Mouse (Mus musculus) neutrophil, adult 5-6 weeks (primary cell): ENCODE data around the gene Phf14. TPM values are rescaled to one million over a fixed set of nuclear protein-coding genes. Genes with fewer than 3 reads are reported as not detected.

Source experiments
- ATAC-seq: fragments of 151-379, 151-347 bp; 2 replicates; pipeline ENCODE4 v1.8.0; 2017; ENCODE audit warnings: mild to moderate bottlenecking, moderate TSS enrichment; ENCODE audit not compliant: insufficient number of reproducible peaks, poor library complexity, low FRiP score, severe bottlenecking; ENCODE audit errors: extremely low read depth
- total RNA-seq: library from RNA; stranded (forward); fragments of 200-1000 nt; gene quantifications from 2 replicates; pipeline ENCODE4 v1.2.3, GENCODE M21; 2017

The Phf14 gene
- total RNA-seq, 1 experiment from 2014 or later, result 128 TPM

DNA sequence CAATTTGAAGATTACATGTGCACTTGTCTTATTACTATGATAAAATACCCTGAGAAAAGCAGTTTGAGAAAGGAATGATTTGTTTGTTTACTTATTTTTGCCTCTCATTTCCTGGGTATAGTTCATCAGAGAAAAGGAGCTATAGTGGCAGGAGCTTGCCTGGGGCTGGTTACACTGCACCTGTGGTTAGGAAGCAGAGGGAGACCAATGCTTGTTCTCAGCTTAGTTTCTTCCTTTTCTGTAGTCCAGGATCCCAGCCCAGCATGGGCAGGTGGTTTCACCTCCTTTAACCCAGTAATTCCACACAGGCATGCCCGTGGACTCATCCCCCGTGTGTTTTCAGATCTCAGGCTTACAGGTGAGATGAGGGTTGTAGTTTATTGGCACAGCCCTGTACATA is 107.1 kb downstream of the Phf14 start:
- no peak for ATAC-seq

DNA sequence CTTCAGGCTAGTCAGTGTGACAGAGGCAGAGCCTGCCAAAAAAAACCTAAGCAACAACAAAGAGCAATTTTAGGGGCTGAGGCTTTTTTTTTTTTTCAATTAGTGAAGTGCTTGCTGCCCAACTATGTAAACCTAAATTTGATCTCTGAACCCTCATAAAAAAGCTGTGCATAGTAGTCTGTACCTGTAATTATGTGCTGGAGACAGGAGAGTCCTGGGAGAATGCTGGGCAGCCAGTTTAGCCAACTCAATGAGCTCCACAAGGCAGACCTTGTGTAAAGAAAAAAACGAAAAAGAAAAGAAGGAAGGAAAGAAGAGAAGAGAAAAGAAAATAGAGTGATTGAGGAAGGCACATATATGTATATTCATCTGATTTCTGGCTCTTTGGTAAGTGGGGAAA is 112.1 kb downstream of the Phf14 start:
- ATAC-seq, result no peak

DNA sequence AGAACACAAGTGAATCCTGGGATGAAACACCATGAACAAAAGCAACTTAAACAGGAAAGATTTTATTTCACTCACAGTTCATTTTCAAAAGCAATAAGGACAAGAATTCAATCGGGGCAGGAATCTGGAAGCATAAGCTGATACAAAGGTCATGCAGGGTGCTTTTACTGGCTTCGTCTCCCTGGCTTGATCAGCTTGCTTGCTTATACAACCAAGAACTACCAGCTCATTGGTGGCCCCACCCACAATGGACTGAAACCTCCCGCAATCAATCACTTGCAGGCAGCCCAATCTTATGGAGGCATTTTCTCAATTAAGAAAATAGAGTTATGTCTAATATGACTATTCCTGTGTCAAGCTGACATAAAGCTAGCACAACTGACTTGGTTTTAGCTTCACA is 112.5 kb downstream of the Phf14 start:
- ATAC-seq, result no peak

DNA sequence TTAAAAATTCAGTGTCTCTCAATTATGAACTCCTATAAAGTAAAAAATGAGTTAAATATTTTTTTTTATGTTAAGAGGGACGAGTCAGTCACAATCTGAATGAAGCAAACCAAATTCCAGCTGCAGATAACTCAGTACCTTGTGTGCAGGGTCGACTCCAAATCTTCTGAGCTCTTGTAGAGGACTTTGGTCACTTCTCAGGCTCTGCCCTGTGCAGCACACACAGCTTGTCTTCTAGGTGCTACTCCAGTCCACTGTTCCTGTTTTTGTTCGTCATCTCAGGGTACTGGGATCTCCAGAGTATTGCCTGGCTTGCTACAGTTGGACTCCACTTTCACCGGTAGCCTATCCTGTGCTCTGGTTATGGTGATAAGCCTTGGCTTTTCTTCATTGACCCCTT is 113.1 kb downstream of the Phf14 start:
- no peak for ATAC-seq

DNA sequence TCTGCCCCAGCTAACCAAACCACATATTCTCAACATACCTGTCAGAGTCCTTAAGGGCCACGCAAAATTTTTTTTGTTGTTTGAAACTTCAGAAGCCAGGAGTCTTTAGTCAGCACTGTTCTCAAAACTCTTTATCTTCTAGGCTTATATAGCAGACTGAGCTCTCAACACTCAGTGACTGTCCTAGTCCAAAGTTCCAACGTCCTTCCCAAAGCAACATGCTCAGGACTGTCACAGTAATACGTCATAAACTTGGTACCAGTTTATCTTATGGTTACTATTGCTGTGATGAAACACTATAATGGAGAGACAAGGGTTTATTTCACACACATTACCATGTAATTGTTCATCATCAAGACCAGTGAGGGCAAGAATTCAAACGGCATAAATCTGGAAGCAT is 113.9 kb downstream of the Phf14 start:
- no peak for ATAC-seq

DNA sequence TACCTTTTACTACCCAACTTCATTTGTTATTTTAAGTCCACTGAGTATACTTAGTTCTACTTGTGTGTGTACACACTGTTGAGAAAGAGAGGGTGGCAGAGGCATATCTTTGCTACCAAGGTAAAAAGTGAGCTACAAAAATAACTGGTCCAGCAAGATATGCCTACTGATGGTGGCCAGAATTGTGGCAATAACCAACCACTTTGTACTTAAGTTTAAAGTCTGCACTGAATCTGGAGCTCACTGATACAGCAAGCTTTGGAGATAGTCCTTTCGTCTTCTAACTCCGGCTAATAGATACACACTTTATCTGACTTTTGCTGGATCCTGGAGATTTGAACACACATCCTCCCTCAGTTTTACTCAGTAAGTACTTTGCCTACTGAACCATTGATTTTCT is 115.8 kb downstream of the Phf14 start:
- no peak for ATAC-seq

DNA sequence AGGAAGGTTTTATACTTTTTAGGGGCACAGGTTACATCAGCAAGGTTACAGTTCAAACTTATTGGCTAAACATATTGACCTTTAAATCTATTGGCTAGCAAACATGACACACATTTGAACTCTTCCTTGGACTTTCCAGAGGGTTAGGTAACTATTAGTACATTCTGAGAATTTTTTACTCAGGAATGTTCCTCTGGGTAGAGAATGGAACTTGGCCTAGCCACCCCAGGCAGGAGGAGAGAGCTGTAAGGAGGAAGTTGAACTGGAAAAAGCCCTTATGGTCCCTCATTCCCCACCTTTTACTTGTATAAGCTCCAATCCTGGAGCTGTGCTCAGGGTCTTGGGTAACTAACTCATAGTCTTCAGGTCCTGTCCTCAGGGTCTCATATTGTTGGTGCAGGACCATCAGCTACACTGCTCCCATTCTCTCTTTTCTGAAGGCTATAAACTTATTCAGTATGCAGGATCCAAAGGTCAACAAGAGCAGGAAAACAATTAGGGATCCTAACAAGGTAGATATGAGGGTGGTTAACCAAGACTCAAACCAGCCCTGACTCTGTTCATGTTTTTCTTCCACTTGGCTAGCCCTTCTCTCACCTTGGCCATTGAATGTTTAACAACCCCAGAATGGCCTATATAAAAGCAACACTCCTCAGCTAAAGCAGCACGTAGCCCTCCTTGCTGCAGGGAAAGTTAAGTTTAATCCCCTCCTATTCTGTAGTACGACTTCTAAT is 119.4 kb downstream of the Phf14 start:
- ATAC-seq, result no peak

DNA sequence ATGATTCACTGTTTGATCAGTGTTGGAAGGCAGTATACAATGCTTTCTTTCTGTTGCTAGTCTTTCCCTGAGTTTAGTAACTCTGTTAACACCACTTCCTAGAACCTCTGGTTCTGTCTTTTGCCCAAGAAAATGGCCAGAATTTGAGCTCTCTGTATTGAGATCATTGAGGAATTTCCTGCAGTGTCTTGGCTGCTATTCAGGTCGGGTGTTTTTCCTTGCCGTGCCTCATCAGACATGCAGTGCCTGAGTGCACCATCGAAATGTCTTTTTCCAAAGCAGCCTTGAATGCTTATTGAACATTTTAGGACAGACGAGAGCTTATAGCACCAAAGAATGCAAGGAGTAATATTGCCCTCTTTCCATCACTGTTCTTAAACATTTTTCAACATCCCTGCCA is 127.0 kb downstream of the Phf14 start:
- ATAC-seq, result no peak

DNA sequence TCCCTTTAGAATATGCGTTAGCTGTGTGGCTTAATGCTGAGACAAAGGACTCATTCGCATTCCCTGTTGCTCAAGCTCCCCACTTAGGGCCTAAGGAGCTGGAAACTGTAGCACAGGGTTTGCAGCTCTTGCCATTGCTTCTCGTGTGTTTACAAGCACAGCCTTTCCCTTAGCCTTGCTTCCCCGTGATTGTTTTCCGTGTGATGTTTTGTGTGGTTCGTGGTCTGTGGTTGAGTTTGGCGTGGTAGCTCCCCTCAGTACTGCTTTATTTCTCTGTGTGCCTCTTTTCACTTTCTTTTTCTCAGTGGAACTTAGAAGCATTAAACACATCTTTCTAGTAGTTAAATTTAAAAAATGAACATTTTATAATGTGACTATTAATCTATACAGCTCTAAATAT is 130.7 kb downstream of the Phf14 start:
- ATAC-seq, result peak; percentile 51; the same call in 1 of the 2 replicates

DNA sequence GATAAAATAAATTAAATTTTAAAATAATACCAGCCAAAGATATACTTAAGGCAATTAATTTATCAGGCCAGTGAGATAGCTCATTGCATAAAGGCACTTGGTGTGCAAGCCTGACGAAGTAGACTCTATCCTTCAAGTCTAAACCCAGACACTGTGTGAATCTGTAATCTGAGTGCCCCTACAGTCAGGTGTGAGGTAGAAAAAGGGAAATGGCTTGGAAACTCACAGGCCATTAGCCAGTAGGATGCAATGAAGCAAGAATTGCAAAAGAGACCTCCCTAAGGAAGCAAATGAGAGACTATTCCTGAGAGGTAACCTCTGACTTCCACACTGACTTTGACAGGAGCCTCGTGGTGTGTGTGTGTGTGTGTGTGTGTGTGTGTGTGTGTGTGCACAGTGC is 145.3 kb downstream of the Phf14 start:
- ATAC-seq, result no peak

DNA sequence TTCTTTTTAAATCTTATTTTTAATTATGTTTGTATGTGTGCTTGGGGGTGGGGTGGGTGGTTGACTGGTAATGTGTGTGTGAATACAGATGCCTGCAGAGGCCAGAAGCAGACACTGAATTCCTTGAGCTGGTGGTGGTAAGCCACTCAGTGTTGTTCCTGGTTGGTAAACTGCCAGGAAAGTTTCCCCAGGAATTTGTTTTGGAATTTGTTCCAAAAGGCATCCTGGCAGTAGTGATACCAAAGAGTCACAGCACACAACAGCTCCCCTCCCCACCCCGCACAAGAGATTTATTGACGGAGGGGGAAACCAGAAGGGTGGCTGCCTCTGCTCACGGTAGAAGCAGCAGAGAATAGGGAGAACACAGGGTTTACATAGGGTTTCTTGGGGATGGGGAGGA is 146.5 kb downstream of the Phf14 start:
- ATAC-seq, result no peak

DNA sequence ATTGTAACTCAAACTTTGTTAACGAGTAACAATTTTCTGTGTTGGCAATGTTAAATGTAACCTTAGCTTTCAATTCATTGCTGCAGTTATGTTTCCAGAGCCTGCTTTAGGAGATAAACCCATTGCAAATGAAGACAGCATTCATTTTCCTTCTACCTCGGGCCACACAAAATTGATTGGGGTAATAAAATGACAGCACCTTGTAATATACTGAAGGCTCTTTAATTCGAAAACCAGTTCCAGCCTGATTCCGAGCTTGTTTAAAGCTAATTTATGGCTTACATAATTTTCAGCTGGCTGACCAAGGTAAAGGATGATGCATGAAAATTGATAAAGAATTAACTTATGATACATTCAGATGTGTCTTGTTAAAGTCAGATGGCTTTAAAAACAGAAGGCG is 151.1 kb downstream of the Phf14 start:
- ATAC-seq, result no peak

DNA sequence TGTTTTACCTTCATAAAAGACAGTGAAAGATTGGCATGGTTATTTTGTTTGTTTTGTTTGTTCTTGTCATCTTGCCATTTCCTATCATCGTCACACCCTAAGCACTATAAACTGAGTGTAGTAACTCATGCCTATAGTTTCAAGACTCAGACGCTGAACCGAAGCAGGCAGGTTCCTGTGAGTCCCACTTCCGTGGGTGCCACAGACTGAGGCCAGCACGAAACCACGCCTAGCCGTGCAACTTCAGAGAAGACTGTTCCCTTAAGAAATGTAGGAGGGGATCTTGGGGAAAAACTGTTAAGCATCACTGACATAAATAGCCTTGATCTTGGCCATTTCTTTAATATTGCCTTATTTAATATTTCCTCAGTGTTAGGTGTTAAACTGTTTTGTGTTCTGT is 152.4 kb downstream of the Phf14 start:
- ATAC-seq, result no peak

DNA sequence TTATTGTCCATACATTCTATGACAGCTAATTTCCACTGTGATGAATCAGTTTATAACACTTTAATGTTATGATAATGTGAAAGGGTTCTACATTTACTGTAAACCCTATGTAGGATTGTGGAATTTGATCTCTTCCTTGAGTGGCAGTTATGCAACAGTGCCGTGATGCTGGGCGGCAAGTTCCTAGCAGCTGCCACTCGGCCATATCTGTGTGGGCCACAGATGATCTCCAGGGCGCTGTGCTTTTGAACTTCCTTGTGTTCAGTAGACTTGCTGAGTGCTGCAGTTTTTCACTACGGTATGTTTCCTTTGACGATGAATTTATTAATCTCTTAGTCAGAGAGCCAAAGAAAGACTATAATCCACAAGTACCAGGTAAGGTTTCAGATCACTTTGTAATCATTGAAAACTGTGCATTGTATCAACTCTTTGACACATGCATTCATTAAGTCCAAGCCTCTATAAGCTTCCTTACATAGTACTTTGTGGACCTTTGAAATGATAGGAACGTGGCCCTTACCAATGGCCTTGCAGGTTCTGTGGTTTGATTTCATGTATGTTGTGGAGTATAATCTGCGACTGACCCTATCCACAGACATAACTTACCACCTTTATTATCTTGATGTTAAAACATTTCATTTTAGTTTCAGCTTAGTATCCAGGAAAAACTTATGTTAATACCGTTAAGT is 153.0 kb downstream of the Phf14 start:
- ATAC-seq, result no peak

DNA sequence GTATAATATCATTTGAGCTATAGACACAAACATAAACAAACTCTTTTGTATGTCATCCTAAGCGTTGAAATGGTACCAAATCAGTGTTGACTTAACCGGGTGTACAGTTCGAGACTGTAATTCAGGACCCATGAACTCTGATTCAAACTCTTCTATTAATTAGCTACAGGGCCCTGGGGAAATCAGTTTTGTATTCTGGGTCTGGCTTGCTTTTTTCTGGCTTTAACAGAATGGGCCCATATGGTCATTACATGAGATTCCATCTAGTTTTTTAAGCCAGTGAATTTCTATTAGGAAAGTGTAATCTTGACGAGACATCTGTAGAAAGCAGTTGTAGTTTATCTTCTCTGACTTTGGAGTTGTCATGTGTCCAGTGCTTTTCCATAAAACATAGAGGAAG is 160.3 kb downstream of the Phf14 start:
- ATAC-seq, result no peak

DNA sequence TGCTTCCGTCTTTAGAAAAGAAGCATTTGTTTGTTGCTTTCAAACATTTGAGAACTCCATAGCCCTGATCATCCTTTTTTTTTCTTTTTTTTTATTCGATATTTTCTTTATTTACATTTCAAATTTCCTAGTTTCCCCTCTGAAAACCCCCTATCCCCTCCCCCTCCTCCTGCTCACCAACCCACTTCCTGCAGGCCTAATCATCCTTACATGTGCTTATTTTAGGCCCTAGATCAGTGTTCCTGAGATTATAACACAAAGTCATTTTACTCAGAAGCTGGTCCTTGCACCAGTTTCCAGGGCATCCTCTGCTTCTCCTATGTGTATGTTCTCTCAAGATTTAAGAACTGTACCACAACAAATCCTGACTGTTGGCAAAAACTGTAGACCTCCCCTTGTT is 161.7 kb downstream of the Phf14 start:
- no peak for ATAC-seq

DNA sequence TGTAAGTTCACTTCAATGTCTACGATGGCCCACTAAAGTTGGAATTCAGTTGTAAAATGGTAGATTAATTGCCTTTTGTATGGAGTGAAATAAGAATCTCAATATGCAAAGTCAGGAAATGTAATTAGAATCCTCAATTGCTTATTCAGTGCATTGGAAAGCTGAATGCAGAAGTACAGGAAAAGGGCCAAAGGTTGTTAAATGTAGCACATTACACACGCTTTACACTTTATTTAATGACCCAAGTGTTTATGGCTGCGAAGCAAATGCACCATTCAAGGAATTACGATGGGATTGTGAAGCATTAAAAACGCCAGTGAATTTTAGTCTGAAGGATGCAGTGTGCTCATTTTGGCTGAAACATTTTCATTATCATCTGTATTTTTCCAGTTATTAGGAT is 167.0 kb downstream of the Phf14 start:
- ATAC-seq, result no peak

DNA sequence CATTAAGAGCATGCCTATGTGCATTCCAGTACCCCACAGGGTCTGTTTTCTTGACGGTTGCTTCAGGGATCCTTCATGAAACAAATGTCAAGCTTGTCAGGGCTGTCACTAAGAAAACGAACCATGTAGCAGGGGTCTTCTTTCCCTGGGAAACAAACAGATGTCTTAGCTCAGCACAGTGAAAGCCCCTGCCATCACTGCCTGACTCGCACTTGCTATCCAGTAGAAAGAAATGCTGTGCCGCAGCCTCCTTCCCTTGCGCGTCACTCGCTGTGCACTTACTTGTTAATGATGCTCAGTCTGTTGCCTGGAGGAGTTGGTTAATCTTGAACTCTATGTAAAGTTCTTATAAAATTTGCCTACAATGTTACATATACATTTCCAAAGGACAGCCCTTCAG is 169.7 kb downstream of the Phf14 start:
- no peak for ATAC-seq

DNA sequence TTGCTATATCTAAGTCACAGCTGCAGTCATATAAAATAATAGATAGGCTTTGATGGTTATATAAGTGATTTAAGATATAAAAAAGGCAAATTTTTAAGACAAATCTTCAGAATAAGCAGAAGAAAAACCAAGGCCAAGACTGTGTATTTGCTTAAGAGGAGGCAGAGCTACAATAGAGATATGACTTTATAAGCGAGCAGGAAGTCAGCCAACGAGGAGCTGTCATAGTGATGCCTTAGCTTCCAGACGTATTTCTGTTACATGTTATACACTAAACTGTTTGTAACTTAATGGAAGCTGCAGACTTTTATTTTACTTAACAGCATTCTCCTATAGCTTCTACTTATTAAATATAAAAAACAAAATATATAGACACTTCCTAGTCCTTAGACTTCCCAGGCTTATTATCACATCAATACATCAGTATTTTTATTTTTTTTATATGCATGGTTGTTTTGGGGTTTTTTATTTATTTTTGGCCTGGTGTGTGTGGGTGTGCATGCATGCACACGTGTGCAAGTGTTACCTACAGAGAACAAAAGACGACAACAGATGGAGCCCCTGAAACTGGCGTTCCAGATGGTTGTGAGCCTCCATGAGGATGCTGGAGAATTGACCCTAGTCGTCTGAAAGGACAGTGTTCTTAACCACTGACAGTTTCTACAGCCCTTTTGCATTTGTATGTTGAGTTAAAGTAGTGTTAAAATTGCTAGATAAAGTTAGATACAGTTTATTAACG is 170.4 kb downstream of the Phf14 start:
- ATAC-seq, result no peak

DNA sequence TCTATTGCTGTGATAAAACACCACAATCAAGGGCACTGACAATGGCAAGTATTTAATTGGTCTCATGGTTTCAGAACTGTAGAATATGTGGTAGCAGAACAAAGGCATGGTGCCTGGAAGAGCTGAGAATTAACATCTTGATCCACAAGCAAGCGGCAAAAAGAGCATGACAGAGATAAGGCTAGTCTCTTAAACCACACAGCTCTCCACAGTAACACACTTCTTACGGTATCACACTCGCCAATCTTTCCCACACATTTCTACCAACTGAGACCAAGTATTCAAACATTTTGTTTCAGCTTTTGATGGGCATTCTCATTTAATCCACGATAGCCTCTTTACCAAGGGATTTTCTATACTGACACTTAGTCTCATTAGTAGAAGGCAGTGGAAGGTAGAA is 171.7 kb downstream of the Phf14 start:
- no peak for ATAC-seq
